Mouse (Mus musculus): ENCODE data around the gene Trim61. TPM values are rescaled to one million over a fixed set of nuclear protein-coding genes. Genes with fewer than 3 reads are reported as not detected.
"Not testable (repeated sequence)": the region's sequence is repeated elsewhere in the genome, so short reads cannot be mapped to it uniquely, and the experiment has no call there.

Gene Trim61
- total and polyA plus RNA-seq, 3 experiments: not detected

DNA sequence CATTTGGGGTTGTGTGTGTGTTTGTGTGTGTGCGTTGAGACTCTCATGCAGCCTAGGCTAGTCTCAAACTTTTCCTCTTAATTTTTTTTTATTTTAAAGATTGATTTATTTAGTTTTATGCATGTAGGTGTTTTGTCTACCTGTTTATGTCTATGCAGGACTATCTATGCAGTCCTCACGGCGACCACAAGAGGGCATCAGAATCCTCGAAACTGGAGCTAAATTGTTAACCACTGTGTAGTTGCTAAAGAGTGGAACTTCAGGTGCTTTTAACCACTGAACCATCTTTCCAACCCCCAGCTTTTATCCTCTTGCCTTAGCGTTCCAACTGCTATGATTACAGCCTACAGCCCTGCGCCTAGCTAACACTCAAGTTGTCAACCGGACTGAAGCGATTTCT lies 4.2 kb upstream of the Trim61 start (continued):
- TF ChIP-seq JUND (IDR thresholded peaks at IDR 0.05; ENCODE audit: low read depth, low read length) (no peak), CHD2 (IDR thresholded peaks at IDR 0.05; ENCODE audit: low read length) (no peak)

DNA sequence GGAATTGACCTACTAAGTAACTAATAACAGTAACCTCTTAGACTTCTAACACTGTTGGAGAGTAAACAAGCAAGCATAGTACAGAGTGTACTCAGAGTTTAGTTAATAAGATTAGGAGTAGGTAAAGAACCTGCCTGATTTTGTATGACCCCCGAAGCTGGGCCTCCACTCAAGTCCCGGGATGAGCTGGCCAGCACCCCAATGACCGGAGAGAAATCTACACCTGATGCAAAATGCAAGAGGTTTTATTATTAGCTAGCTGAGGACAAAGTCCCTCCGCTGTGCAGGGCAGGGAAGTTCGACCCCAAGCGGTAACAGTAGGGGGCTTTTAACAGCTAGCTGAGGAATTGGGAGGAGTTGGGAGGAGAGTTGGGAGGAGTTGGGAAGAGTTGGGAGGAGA lies 10.7 kb downstream of the Trim61 start:
- not testable (repeated sequence) for H3K27ac ChIP-seq (ENCODE audit: control insufficient read depth, low read depth, low read length); H3K9me3 ChIP-seq (replicated peaks; ENCODE audit: insufficient read depth, low read length); H3K79me2 ChIP-seq (ENCODE audit: control insufficient read depth, insufficient read depth, low read length, poor library complexity); H3K4me1 ChIP-seq (ENCODE audit: control insufficient read depth in 1 of 2, insufficient read depth in 2 of 2, low read length in 2 of 2); H3K4me3 ChIP-seq (ENCODE audit: control insufficient read depth in 1 of 2, insufficient read depth in 1 of 2, low read depth in 2 of 2, low read length in 2 of 2); H3K9ac ChIP-seq (ENCODE audit: control insufficient read depth, low read depth, low read length, poor library complexity, severe bottlenecking); DNase-seq (ENCODE audit: low read depth, low spot score); H3K27me3 ChIP-seq (ENCODE audit: control insufficient read depth in 1 of 2, insufficient read depth in 2 of 2, low read length in 2 of 2); H3K36me3 ChIP-seq (ENCODE audit: control insufficient read depth in 1 of 2, insufficient read depth in 2 of 2, low read length in 2 of 2)

DNA sequence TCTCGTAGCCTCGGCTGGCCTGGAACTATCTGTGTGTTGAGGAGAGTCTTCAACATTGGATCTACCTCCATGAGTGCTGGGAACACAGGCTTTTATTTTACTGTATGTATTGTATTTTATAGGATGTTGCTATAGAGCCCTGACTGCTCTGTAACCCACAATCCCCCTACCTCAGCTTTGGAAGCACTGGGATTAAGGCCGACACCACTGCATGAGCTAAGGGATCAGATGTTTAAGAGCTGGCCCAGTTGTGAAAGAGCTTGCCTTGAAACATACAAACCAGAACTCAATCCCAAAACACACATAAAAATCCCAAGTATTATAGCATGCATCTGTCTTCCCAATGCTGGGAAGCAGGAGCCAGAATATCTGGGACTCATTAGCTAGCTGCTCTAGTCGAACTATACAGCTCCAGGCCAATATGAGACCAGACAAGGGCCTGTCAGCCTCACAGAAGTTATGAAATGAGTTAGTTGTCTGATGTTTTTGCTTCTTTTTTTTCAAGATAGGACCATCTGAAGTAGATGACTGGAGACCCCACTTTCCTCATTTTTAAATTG lies 19.4 kb downstream of the Trim61 start:
- Histone ChIP-seq H3K27me3 (ENCODE audit: control insufficient read depth in 1 of 2, insufficient read depth in 2 of 2, low read length in 2 of 2) (no peaks in the 10 kb centered on the region), H3K9me3 (replicated peaks; ENCODE audit: insufficient read depth, low read length) (no peaks in the 10 kb centered on the region), H3K79me2 (ENCODE audit: control insufficient read depth, insufficient read depth, low read length, poor library complexity) (no peaks in the 10 kb centered on the region), H3K9ac (ENCODE audit: control insufficient read depth, low read depth, low read length, poor library complexity, severe bottlenecking) (no peak overlapping the region), H3K27ac (ENCODE audit: control insufficient read depth, low read depth, low read length) (no peak overlapping the region), H3K36me3 (ENCODE audit: control insufficient read depth in 1 of 2, insufficient read depth in 2 of 2, low read length in 2 of 2) (no peaks in the 10 kb centered on the region), H3K4me1 (ENCODE audit: control insufficient read depth in 1 of 2, insufficient read depth in 2 of 2, low read length in 2 of 2) (no peaks in the 10 kb centered on the region), H3K4me3 (ENCODE audit: control insufficient read depth in 1 of 2, insufficient read depth in 1 of 2, low read depth in 2 of 2, low read length in 2 of 2) (no peak overlapping the region)
- TF ChIP-seq NELFE (IDR thresholded peaks at IDR 0.05; ENCODE audit: low read depth, low read length) (no peak), TAL1 (IDR thresholded peaks at IDR 0.05; ENCODE audit: low read length) (no peak), MEF2A (IDR thresholded peaks at IDR 0.05; ENCODE audit: extremely low read depth, insufficient replicate concordance, low read depth, low read length, poor library complexity, severe bottlenecking) (no peak), CTCF (IDR thresholded peaks at IDR 0.05 in 2 of 3, conservative IDR thresholded peaks at IDR 0.05 in 1 of 3; ENCODE audit: control insufficient read depth in 1 of 3, insufficient read depth in 1 of 3, low read depth in 2 of 3, low read length in 3 of 3, poor library complexity in 1 of 3, severe bottlenecking in 1 of 3) (no peak), KAT2A (conservative IDR thresholded peaks at IDR 0.05; ENCODE audit: low read depth, low read length) (no peak), UBTF (IDR thresholded peaks at IDR 0.05; ENCODE audit: borderline replicate concordance, insufficient read depth, low read depth, low read length) (no peak), MXI1 (IDR thresholded peaks at IDR 0.05; ENCODE audit: low read depth, low read length) (no peak), JUND (IDR thresholded peaks at IDR 0.05; ENCODE audit: low read depth, low read length) (no peak), SIN3A (IDR thresholded peaks at IDR 0.05; ENCODE audit: low read length) (no peak), MAZ (IDR thresholded peaks at IDR 0.05; ENCODE audit: low read depth, low read length) (no peak), GABPA (IDR thresholded peaks at IDR 0.05; ENCODE audit: low read depth, low read length) (no peak), HCFC1 (IDR thresholded peaks at IDR 0.05; ENCODE audit: low read depth, low read length) (no peak), ELF1 (IDR thresholded peaks at IDR 0.05; ENCODE audit: low read depth, low read length) (no peak), MYB (IDR thresholded peaks at IDR 0.05; ENCODE audit: low read depth, low read length) (no peak), TCF12 (IDR thresholded peaks at IDR 0.05; ENCODE audit: low read depth, low read length) (no peak), MAFK (IDR thresholded peaks at IDR 0.05; ENCODE audit: borderline replicate concordance, low read depth, low read length) (no peak), GATA1 (IDR thresholded peaks at IDR 0.05; ENCODE audit: low read depth, low read length) (no peak)
- DNase-seq (ENCODE audit: low read depth, low spot score): no peak
